ENCODE assay signal across 12 mouse cellular contexts in the genomic region with DNA sequence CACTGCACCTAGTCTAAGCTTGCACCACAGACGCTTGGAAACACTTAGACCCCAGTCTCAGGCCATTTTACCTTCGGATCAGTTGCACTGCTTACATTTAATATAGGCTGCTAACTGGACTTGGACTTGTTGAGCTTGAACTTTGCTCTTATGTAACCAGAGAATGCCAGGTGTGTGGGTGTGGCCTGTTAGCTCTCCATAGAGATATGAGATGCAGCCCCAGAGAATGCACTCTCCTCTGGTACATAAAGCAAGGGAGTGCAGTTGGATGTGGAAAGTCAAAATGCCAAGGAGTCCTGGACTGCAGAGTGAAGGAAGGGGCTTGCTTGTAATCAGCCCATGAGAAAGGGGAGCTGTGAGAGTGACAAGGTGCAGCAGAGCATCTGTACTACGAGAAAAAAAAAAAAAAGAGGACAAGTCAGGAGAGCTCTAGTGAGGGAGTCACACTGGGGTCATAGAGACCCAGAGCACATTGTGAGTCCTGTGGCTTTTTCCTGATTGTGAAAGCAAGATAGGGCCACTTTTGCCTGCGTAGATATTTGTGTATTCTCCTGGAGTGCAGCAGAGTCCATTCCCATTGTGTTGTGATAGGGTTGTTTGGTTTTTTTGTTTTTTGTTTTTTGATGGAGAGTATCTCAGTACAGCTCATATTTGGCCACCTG. TPM values are rescaled to one million over a fixed set of nuclear protein-coding genes. Genes with fewer than 3 reads are reported as not detected.
DNase-seq lines count a peak whose midpoint lies in the region; ATAC-seq and TF ChIP-seq lines count a peak whose summit lies in the region.
"Had no signal": no experiment of that assay in that cellular context is flagged by ENCODE, and none has a peak within 500 bp of the region (broad histone marks: within the 10 kb centered on the region; RNA-seq: fewer than 3 reads in every experiment).

No protein-coding gene starts in this region.

- 45% methylated on average over 4 of the region's 4 CpGs for WGBS in heart, embryonic 13.5 days
- WGBS in lung, adult 2 months, result 36% methylated on average over 4 of the region's 4 CpGs
- WGBS in intestine, postnatal 0 days, result 17% methylated on average over 4 of the region's 4 CpGs
- 28% methylated on average over 4 of the region's 4 CpGs for WGBS in stomach, embryonic 15.5 days

- H3K36me3 ChIP-seq in heart, embryonic 13.5 days, result no peaks in the 10 kb centered on the region
- no peaks in the 10 kb centered on the region for H3K36me3 ChIP-seq in intestine, postnatal 0 days (ENCODE audit: control insufficient read depth, insufficient read depth)
- H3K36me3 ChIP-seq in stomach, embryonic 15.5 days, result no peaks in the 10 kb centered on the region
- H3K36me3 ChIP-seq: lung, embryonic 15.5 days had no signal

- ATAC-seq in heart, embryonic 13.5 days (ENCODE audit: extremely low read depth, insufficient number of reproducible peaks, low FRiP score, low TSS enrichment), result no peak
- ATAC-seq in intestine, postnatal 0 days, result peak; percentile 98
- ATAC-seq in stomach, embryonic 15.5 days (ENCODE audit: insufficient read depth, low FRiP score, low read depth), result peak; percentile 80

- H3K27ac ChIP-seq in heart, embryonic 13.5 days (replicated peaks), result 0 out of 2 replicates have a peak overlapping the region, but pooled peaks have one; percentile 7
- H3K27ac ChIP-seq in intestine, postnatal 0 days (ENCODE audit: low read depth, low read length), result 0 out of 2 replicates have a peak overlapping the region, but pooled peaks have one; percentile 46
- peak overlapping the region; percentile 1; the same call in 1 of the 2 replicates for H3K27ac ChIP-seq in stomach, embryonic 15.5 days
- H3K27ac ChIP-seq: lung, embryonic 15.5 days had no signal

- no peaks in the 10 kb centered on the region for H3K9me3 ChIP-seq in heart, embryonic 13.5 days
- H3K9me3 ChIP-seq in intestine, postnatal 0 days (ENCODE audit: control insufficient read depth), result no peaks in the 10 kb centered on the region
- no peaks in the 10 kb centered on the region for H3K9me3 ChIP-seq in stomach, embryonic 15.5 days
- H3K9me3 ChIP-seq: lung, embryonic 15.5 days had no signal

- H3K4me2 ChIP-seq in heart, embryonic 13.5 days, result no peak overlapping the region
- H3K4me2 ChIP-seq in intestine, postnatal 0 days (replicated peaks; ENCODE audit: low read depth), result peak overlapping the region; percentile 39; the same call in 1 of the 2 replicates
- peak overlapping the region; percentile 27; the same call in 1 of the 2 replicates for H3K4me2 ChIP-seq in stomach, embryonic 15.5 days
- H3K4me2 ChIP-seq: lung, embryonic 15.5 days had no signal

- H3K4me1 ChIP-seq in heart, embryonic 13.5 days, result peaks cover 56% of the 10 kb centered on the region
- H3K4me1 ChIP-seq in lung, adult 2 months (ENCODE audit: control insufficient read depth, insufficient read depth, low read length), result peaks cover 33% of the 10 kb centered on the region
- 0 out of 2 replicates have a peak, but pooled peaks cover 18% of the 10 kb centered on the region for H3K4me1 ChIP-seq in intestine, postnatal 0 days (replicated peaks; ENCODE audit: control insufficient read depth, insufficient read depth, low read length)
- H3K4me1 ChIP-seq in stomach, embryonic 15.5 days, result peaks cover 34% of the 10 kb centered on the region

- no peak for TF ChIP-seq CTCF in lung, adult 2 months (IDR thresholded peaks at IDR 0.05; ENCODE audit: insufficient read depth, low read length)
- TF ChIP-seq CTCF in intestine, postnatal 0 days (IDR thresholded peaks at IDR 0.05; ENCODE audit: low read depth), result no peak

- no peak for TF ChIP-seq POLR2A in lung, adult 2 months (IDR thresholded peaks at IDR 0.05; ENCODE audit: borderline replicate concordance, extremely low read depth, low read depth, low read length)

- H3K9ac ChIP-seq in heart, embryonic 13.5 days, result no peak overlapping the region
- H3K9ac ChIP-seq in intestine, postnatal 0 days (ENCODE audit: low read depth, low read length), result no peak overlapping the region
- no peak overlapping the region for H3K9ac ChIP-seq in stomach, embryonic 15.5 days
- H3K9ac ChIP-seq: lung, embryonic 15.5 days had no signal

- no peaks in the 10 kb centered on the region for H3K27me3 ChIP-seq in heart, embryonic 13.5 days (replicated peaks)
- H3K27me3 ChIP-seq in intestine, postnatal 0 days (replicated peaks; ENCODE audit: control insufficient read depth, insufficient read depth, low read length), result no peaks in the 10 kb centered on the region
- H3K27me3 ChIP-seq in stomach, embryonic 15.5 days (replicated peaks), result no peaks in the 10 kb centered on the region
- H3K27me3 ChIP-seq: lung, embryonic 15.5 days had no signal

- intact Hi-C loops in heart, postnatal 25 days (cut with DNase I), result no loop called here

- no peak for DNase-seq in heart, postnatal 25 days (ENCODE audit: low spot score)
- DNase-seq in lung, postnatal 36 days, result peak; percentile 60
- DNase-seq in lung, adult 2 months, result no peak
- no peak for DNase-seq in urinary bladder, postnatal 4 days (ENCODE audit: low spot score in 2 of 2)
- DNase-seq in frontal cortex, postnatal 10 days (ENCODE audit: low spot score in 2 of 2), result no peak
- DNase-seq: adrenal gland, postnatal 25 days; heart, postnatal 4 days; layer of hippocampus, postnatal 36 days had no signal

- H3K4me3 ChIP-seq in heart, embryonic 13.5 days, result no peak overlapping the region
- no peak overlapping the region for H3K4me3 ChIP-seq in lung, adult 2 months (replicated peaks; ENCODE audit: extremely low read depth, low read depth, low read length)
- H3K4me3 ChIP-seq in intestine, postnatal 0 days (ENCODE audit: low read depth, low read length), result no peak overlapping the region
- no peak overlapping the region for H3K4me3 ChIP-seq in stomach, embryonic 15.5 days (replicated peaks)
- H3K4me3 ChIP-seq: lung, embryonic 15.5 days had no signal

RNA-seq across cellular contexts. Expression of a gene that starts 11.6 kb away (rescaled TPM):
- polyA plus RNA-seq in heart, embryonic 13.5 days (2015; fragmentation: Nextera tagmentation; extraction: Ambion mirVana), result 8.3 and 8.9 TPM in 2 replicates
- total RNA-seq in heart, postnatal 25 days (2021), result 10 to 100 TPM; 16.2 to 18.6 TPM
- polyA plus RNA-seq in lung, adult 2 months (2012; rRNA removed), result 18.5 and 27.9 TPM in 2 replicates
- 10.6 and 11.4 TPM in 2 replicates for polyA plus RNA-seq in intestine, postnatal 0 days (2015; fragmentation: Nextera tagmentation; extraction: Ambion mirVana)
- 19.6 and 21.3 TPM in 2 replicates for polyA plus RNA-seq in stomach, embryonic 15.5 days (2015; fragmentation: Nextera tagmentation; extraction: Ambion mirVana)
